Mouse (Mus musculus) lung, postnatal 4 days (tissue): ENCODE data around the gene Psmb7.

Experiments used
- DNase-seq, 2 experiments: peaks; one replicate each; pipeline ENCODE4 v3.0.0; 2021

Gene Psmb7

GRCm38 (mm10) chr2:38543158-38543557, 100.7 kb downstream of the Psmb7 start:
- no peak for DNase-seq

GRCm38 (mm10) chr2:38542366-38542765, 101.5 kb downstream of the Psmb7 start:
- no peak for DNase-seq

- DNase-seq: peak in 1 of 2 experiments; percentile 25
Measured at GRCm38 (mm10) chr2:38541570-38541969, 102.3 kb downstream of the Psmb7 start.

- peak in 1 of 2 experiments; percentile 20 for DNase-seq
Measured at GRCm38 (mm10) chr2:38541101-38541500, 102.8 kb downstream of the Psmb7 start.

DNA sequence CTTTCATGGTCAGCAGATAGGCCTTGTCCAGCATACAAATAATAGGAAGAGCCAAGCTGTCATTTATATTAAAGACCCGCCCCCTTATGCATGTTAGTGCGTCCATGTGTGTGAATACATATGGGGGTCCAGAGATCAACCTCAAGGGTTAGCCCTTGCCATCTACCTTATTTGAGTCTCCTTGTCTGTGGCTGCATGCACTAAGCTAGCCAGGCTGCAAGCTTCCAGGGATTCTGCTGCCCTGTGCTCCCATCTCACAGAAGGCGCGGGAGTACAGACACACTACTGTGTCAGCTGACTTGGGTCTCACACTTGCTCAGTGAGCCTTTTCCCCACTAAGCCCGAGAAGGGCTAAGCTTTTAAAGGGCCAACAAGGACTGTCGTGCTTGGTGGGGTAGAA, 103.2 kb downstream of the Psmb7 start:
- no peak for DNase-seq

GRCm38 (mm10) chr2:38539677-38540076, 104.2 kb downstream of the Psmb7 start:
- peak in 1 of 2 experiments; percentile 29 for DNase-seq
